Mouse (Mus musculus): ENCODE data around the gene Ptprn2. TPM values are rescaled to one million over a fixed set of nuclear protein-coding genes. Genes with fewer than 3 reads are reported as not detected.

Ptprn2 gene
- polyA plus RNA-seq, 1 experiment, result 0.95 TPM

DNA sequence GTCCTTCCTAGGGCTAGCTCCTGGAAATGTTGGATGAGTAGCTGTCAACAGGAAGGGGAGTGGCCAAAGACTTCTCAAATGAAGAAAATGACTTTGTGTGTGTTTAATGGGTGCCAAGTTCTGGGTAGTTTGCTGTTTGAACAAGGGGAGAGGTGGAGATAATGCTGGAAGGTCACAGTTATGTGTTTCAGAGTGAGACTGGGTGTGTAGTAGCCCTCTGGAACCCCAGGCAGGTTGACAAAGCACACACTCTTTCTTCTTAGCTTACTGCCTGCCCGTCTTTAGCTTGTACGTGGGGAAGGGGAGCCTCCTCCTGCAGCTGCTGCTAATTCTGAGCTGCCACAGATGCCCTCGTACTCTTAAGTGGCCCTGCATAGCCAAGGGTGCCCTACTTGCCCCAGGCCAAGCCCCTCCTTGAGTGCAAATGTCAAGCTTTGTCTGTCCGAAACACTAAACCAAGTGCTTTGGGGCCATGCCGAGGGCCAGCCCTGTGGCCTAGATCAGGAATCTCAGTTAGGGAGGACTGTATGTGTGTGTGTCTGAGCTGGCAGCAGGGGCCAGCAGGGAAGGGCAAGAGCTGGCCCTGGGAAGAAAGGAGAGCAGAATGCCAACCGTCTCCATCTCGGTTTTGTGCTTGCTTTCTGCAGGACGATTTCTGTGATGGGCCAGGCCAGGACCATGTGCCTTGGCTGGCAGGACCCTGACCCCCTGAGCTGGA is 95.5 kb downstream of the Ptprn2 start:
- TF ChIP-seq POLR2A (IDR thresholded peaks at IDR 0.05; ENCODE audit: borderline replicate concordance, extremely low read depth, low read depth, low read length) (no peak), CTCF (IDR thresholded peaks at IDR 0.05; ENCODE audit: insufficient read depth, low read length) (no peak)
- H3K4me3 ChIP-seq (replicated peaks; ENCODE audit: extremely low read depth, low read depth, low read length), result no peak overlapping the region
- no peak for DNase-seq
- H3K4me1 ChIP-seq (ENCODE audit: control insufficient read depth, insufficient read depth, low read length), result peaks cover 3% of the 10 kb centered on the region
- 58% methylated on average over 8 of the region's 8 CpGs for WGBS

DNA sequence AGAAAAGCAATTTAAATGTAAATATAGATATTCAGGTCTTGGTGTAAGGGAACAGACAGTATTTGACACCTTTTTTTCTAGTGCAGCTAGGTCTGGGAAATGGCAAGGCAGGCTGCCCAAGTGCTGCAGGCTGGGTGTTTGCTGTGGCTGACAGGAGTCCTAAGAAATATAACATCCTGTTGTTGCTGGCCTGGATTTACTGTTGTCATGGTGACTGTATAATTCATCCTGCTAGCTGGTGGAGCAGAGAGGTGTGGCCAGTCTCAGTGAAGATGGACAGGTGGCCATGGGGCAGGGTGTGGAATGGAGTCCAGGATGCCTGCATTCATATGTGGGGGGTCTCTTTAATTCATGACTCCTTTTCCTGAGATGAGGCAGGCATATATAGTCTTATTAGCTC is 96.3 kb downstream of the Ptprn2 start:
- peaks cover 4% of the 10 kb centered on the region for H3K4me1 ChIP-seq (ENCODE audit: control insufficient read depth, insufficient read depth, low read length)
- TF ChIP-seq CTCF (IDR thresholded peaks at IDR 0.05; ENCODE audit: insufficient read depth, low read length), result no peak
- TF ChIP-seq POLR2A (IDR thresholded peaks at IDR 0.05; ENCODE audit: borderline replicate concordance, extremely low read depth, low read depth, low read length), result no peak
- DNase-seq, result no peak
- no peak overlapping the region for H3K4me3 ChIP-seq (replicated peaks; ENCODE audit: extremely low read depth, low read depth, low read length)

DNA sequence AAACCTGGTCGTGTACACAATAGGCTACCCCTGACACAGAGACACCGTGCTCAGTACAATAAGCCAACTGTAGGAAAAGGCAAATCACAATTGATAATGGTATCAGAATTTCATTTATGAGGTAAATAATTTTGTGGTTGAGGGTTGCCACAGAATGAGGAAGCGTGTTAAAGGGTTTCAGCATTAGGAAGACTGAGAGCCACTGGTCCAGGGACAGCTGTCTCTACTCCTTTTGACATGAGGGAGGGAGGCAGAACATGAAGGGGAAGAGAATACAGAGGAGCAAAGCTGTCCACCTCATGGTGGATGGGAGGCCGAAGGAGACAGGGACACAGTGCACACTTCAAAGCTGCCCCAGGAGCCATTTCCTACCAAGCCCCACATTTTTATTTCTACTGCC is 97.3 kb downstream of the Ptprn2 start:
- no peak for DNase-seq
- H3K4me3 ChIP-seq (replicated peaks; ENCODE audit: extremely low read depth, low read depth, low read length), result no peak overlapping the region
- 68% methylated on average over 4 of the region's 4 CpGs for WGBS
- peaks cover 6% of the 10 kb centered on the region for H3K4me1 ChIP-seq (ENCODE audit: control insufficient read depth, insufficient read depth, low read length)
- no peak for TF ChIP-seq POLR2A (IDR thresholded peaks at IDR 0.05; ENCODE audit: borderline replicate concordance, extremely low read depth, low read depth, low read length)
- TF ChIP-seq CTCF (IDR thresholded peaks at IDR 0.05; ENCODE audit: insufficient read depth, low read length), result no peak

DNA sequence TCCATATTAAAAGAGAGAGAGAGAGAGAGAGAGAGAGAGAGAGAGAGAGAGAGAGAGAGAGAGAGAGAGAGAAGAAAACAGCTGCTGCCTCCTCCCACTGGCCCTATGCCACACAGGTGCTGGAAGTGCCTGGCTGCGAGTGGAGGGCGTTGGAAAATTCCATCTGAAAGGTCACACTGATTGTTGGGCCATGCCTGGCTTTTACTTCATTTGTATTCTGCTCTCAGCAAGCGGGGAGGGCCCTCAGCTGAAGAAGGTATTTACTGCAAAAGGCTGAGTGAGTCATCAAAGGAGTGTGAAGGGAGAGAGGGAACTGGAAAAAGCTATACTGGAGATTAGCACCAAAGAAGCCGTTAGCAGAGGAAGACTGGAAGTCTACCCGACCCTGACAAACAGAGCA is 99.5 kb downstream of the Ptprn2 start:
- Histone ChIP-seq H3K4me3 (replicated peaks; ENCODE audit: extremely low read depth, low read depth, low read length) (no peak overlapping the region), H3K4me1 (ENCODE audit: control insufficient read depth, insufficient read depth, low read length) (peaks cover 6% of the 10 kb centered on the region)
- peak; percentile 71 for DNase-seq
- TF ChIP-seq CTCF (IDR thresholded peaks at IDR 0.05; ENCODE audit: insufficient read depth, low read length) (no peak), POLR2A (IDR thresholded peaks at IDR 0.05; ENCODE audit: borderline replicate concordance, extremely low read depth, low read depth, low read length) (no peak)
- 23% methylated on average over 5 of the region's 5 CpGs for WGBS

DNA sequence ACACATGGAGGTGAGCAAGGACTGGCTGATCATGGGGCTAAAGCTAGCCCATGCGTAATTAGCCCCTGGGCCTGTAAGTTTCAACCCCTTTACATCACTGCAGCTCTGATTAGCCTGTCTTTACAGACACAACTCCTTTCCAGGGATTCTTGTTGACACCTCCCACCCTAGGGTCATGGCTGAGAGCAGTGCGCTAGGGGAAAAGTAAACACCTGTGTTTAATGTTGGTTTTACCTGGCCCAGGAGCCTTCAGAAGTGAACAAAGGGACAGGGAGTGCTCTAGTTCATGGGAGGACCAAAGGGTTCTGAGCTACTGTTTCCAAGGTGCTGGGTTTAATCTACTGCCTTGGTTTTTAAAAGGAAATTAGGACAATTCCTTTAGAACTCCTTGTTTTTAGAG is 100.6 kb downstream of the Ptprn2 start:
- 66% methylated on average over 2 of the region's 2 CpGs for WGBS
- peak; percentile 10 for DNase-seq
- Histone ChIP-seq H3K4me3 (replicated peaks; ENCODE audit: extremely low read depth, low read depth, low read length) (no peak overlapping the region), H3K4me1 (ENCODE audit: control insufficient read depth, insufficient read depth, low read length) (peaks cover 6% of the 10 kb centered on the region)
- TF ChIP-seq POLR2A (IDR thresholded peaks at IDR 0.05; ENCODE audit: borderline replicate concordance, extremely low read depth, low read depth, low read length), result no peak
- TF ChIP-seq CTCF (IDR thresholded peaks at IDR 0.05; ENCODE audit: insufficient read depth, low read length), result no peak

DNA sequence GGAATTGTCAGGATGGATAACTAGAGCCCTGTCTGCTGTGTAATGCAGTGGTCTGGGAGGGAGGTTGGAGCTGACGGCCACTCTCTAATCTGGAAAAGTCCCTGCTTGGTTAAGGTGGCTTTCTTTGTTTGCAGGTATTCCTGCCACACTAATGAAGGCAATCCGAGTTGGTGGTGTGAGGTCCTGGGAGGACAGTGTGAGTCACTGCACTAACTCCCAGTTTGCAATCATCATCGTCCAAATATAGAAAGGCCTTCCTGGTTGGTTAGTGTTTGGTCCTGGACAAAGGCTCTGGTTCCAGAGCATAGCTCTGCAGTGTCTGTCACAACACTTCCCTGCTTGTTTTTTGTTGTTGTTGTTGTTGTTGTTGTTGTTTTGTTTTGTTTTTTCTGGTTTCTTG is 102.0 kb downstream of the Ptprn2 start:
- Histone ChIP-seq H3K4me1 (ENCODE audit: control insufficient read depth, insufficient read depth, low read length) (peaks cover 3% of the 10 kb centered on the region; the same call in 1 of the 2 replicates), H3K4me3 (replicated peaks; ENCODE audit: extremely low read depth, low read depth, low read length) (no peak overlapping the region)
- DNase-seq, result no peak
- WGBS, result 57% methylated on average over 3 of the region's 3 CpGs
- no peak for TF ChIP-seq CTCF (IDR thresholded peaks at IDR 0.05; ENCODE audit: insufficient read depth, low read length)
- no peak for TF ChIP-seq POLR2A (IDR thresholded peaks at IDR 0.05; ENCODE audit: borderline replicate concordance, extremely low read depth, low read depth, low read length)

DNA sequence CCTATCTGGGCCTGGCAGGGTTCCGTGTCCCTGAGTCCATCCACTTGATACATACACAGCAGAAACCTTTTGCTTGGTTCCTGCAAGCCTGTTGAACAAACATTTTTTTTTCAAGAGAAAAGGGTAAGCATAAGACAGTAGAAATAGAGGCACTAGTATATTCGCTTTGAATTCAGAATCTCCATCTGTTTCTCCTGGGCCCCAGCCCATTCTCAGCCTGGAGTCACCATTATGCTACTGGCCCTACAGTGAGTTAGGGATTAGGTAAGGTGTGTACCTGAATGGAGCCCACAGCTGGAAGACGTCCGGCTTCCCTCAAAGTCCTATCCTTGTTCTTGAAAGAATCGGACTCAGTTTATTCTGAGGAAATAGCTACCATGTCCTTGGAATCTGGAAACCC is 104.6 kb downstream of the Ptprn2 start:
- TF ChIP-seq CTCF (IDR thresholded peaks at IDR 0.05; ENCODE audit: insufficient read depth, low read length) (no peak), POLR2A (IDR thresholded peaks at IDR 0.05; ENCODE audit: borderline replicate concordance, extremely low read depth, low read depth, low read length) (no peak)
- Histone ChIP-seq H3K4me3 (replicated peaks; ENCODE audit: extremely low read depth, low read depth, low read length) (no peak overlapping the region), H3K4me1 (ENCODE audit: control insufficient read depth, insufficient read depth, low read length) (peaks cover 3% of the 10 kb centered on the region; the same call in 1 of the 2 replicates)
- DNase-seq, result no peak
- WGBS, result 88% methylated on average over 5 of the region's 5 CpGs

DNA sequence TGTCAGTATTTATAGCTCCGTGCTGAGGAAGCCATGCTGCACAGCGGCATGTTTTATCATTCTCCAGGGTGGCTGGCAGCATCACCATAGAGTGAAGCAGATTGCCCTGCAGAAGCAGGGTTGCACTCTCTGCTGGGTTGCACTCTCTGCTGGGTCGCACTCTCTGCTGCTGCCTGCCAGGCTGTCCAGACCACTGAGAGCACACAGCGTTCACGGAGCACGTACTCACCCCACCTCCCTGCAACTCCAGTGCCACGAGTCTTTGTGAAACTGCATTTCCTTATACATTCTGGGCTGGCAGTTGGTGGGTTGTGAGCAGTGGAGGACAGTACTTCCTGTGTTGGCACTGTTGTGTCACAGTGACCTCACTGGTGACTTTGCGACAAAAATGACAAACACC is 108.9 kb downstream of the Ptprn2 start:
- 64% methylated on average over 8 of the region's 8 CpGs for WGBS
- no peak for DNase-seq
- no peak for TF ChIP-seq POLR2A (IDR thresholded peaks at IDR 0.05; ENCODE audit: borderline replicate concordance, extremely low read depth, low read depth, low read length)
- TF ChIP-seq CTCF (IDR thresholded peaks at IDR 0.05; ENCODE audit: insufficient read depth, low read length), result no peak
- Histone ChIP-seq H3K4me3 (replicated peaks; ENCODE audit: extremely low read depth, low read depth, low read length) (no peak overlapping the region), H3K4me1 (ENCODE audit: control insufficient read depth, insufficient read depth, low read length) (no peaks in the 10 kb centered on the region)

DNA sequence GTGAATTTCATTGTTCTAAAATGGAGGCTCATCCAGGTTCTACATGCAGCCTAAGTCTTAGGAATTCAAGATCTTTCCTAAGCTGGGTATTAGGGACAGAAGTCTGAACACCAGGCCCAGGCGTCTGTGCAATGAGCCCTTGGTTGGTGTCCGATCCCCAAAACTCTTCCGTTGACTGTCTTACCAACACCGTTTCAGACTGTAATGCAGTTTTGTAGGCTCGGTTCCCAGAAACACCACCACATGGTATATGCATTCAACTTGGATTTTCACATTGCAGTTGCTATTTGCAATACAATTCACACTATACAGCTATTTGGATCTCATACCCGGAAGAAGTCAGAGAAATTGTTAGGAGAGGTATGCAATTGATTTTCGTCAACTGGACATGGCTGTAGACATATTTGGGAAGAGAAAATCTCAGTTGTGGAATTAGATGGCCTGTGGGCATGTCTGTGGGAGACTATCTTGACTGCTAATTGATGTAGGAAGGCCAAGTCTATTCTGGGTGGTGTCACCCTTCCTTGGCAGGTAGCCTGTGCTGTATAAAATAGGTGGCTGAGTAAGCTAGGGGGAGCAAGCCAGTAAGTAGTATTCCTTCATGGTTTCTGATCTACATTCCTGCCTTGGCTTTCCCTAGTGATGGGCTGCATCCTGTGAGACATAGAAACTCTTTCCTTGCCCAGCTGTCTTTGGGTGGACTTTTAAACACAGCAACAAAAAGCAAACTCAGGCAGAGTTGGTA is 109.5 kb downstream of the Ptprn2 start:
- 93% methylated on average over 7 of the region's 7 CpGs for WGBS
- H3K4me1 ChIP-seq (ENCODE audit: control insufficient read depth, insufficient read depth, low read length), result no peaks in the 10 kb centered on the region
- H3K4me3 ChIP-seq (replicated peaks; ENCODE audit: extremely low read depth, low read depth, low read length), result no peak overlapping the region
- no peak for DNase-seq
- TF ChIP-seq POLR2A (IDR thresholded peaks at IDR 0.05; ENCODE audit: borderline replicate concordance, extremely low read depth, low read depth, low read length), result no peak
- TF ChIP-seq CTCF (IDR thresholded peaks at IDR 0.05; ENCODE audit: insufficient read depth, low read length), result no peak

DNA sequence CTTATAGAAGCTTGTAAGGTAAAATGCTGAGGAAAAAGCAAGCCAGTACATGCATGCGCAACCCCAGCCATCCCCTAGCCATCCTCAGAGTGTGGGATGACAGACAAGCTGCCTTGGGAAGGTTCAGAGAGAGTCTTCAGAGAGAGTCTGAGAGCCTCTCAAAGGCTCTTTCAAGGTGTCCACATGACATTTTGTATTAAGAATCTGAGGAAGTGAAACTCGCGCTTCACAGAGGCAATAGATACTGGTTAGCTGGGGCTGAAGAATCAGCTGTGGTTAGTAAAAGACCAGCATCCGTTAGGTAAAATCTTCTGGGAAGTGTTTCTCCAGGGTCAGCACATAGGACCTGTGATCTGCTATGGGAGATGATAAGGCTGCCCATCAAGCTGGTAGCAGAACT is 110.2 kb downstream of the Ptprn2 start:
- WGBS, result 81% methylated on average over 4 of the region's 4 CpGs
- no peaks in the 10 kb centered on the region for H3K4me1 ChIP-seq (ENCODE audit: control insufficient read depth, insufficient read depth, low read length)
- TF ChIP-seq CTCF (IDR thresholded peaks at IDR 0.05; ENCODE audit: insufficient read depth, low read length), result no peak
- no peak for TF ChIP-seq POLR2A (IDR thresholded peaks at IDR 0.05; ENCODE audit: borderline replicate concordance, extremely low read depth, low read depth, low read length)
- no peak for DNase-seq
- H3K4me3 ChIP-seq (replicated peaks; ENCODE audit: extremely low read depth, low read depth, low read length), result no peak overlapping the region

Measured in lung, adult 2 months (tissue).